Mouse (Mus musculus): Measurements from ENCODE around the gene S100a10. TPM values are rescaled to one million over a fixed set of nuclear protein-coding genes. Genes with fewer than 3 reads are reported as not detected.
"Not testable (repeated sequence)": the region's sequence is repeated elsewhere in the genome, so short reads cannot be mapped to it uniquely, and the experiment has no call there.

The S100a10 gene
- polyA plus RNA-seq, 1 experiment, result 6.5 TPM

DNA sequence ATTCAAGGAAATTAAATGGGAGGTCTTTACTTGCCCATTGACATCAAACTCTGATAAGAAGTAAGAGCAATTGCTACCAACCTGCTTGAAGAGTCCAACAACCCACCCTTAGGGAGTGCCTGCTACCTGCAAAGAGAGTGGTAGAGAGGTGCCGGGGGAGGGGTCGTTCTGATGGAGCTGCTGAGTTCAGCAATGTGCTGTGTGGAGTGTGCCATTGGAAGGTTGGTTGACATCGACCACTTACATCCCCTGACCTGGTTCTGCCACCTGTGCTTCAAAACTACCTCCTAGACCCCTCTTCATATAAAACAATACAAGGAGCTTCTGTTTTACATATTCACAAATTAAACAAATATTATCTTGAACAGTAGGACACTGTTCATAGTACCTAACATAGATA is 27.6 kb upstream of the S100a10 start:
- TF ChIP-seq CTCF (IDR thresholded peaks at IDR 0.05; ENCODE audit: control insufficient read depth, insufficient read depth, insufficient replicate concordance, low read depth, low read length), result no peak
- TF ChIP-seq POLR2A (IDR thresholded peaks at IDR 0.05; ENCODE audit: control insufficient read depth, low read depth, low read length), result no peak
- H3K36me3 ChIP-seq (ENCODE audit: control insufficient read depth, insufficient read depth, low read length), result no peaks in the 10 kb centered on the region
- H3K4me1 ChIP-seq (ENCODE audit: control insufficient read depth, insufficient read depth, low read length), result no peaks in the 10 kb centered on the region
- no peak overlapping the region for H3K27ac ChIP-seq (ENCODE audit: control insufficient read depth, insufficient read depth, low read depth, low read length)
- H3K4me3 ChIP-seq (ENCODE audit: control insufficient read depth, low read depth, low read length), result no peak overlapping the region
- H3K27me3 ChIP-seq (ENCODE audit: control insufficient read depth, insufficient read depth, low read length), result no peaks in the 10 kb centered on the region

- H3K36me3 ChIP-seq (ENCODE audit: control insufficient read depth, insufficient read depth, low read length), result no peaks in the 10 kb centered on the region
- no peak overlapping the region for H3K4me3 ChIP-seq (ENCODE audit: control insufficient read depth, low read depth, low read length)
- TF ChIP-seq CTCF (IDR thresholded peaks at IDR 0.05; ENCODE audit: control insufficient read depth, insufficient read depth, insufficient replicate concordance, low read depth, low read length) (no peak), POLR2A (IDR thresholded peaks at IDR 0.05; ENCODE audit: control insufficient read depth, low read depth, low read length) (no peak)
- H3K4me1 ChIP-seq (ENCODE audit: control insufficient read depth, insufficient read depth, low read length), result no peaks in the 10 kb centered on the region
- no peak overlapping the region for H3K27ac ChIP-seq (ENCODE audit: control insufficient read depth, insufficient read depth, low read depth, low read length)
- no peaks in the 10 kb centered on the region for H3K27me3 ChIP-seq (ENCODE audit: control insufficient read depth, insufficient read depth, low read length)
Measured at GRCm38 (mm10) chr3:93528807-93529206, 26.1 kb upstream of the S100a10 start.

- Histone ChIP-seq H3K27ac (ENCODE audit: control insufficient read depth, insufficient read depth, low read depth, low read length) (no peak overlapping the region), H3K4me3 (ENCODE audit: control insufficient read depth, low read depth, low read length) (no peak overlapping the region), H3K36me3 (ENCODE audit: control insufficient read depth, insufficient read depth, low read length) (no peaks in the 10 kb centered on the region), H3K27me3 (ENCODE audit: control insufficient read depth, insufficient read depth, low read length) (no peaks in the 10 kb centered on the region), H3K4me1 (ENCODE audit: control insufficient read depth, insufficient read depth, low read length) (no peaks in the 10 kb centered on the region)
- TF ChIP-seq CTCF (IDR thresholded peaks at IDR 0.05; ENCODE audit: control insufficient read depth, insufficient read depth, insufficient replicate concordance, low read depth, low read length) (no peak), POLR2A (IDR thresholded peaks at IDR 0.05; ENCODE audit: control insufficient read depth, low read depth, low read length) (no peak)
Measured at GRCm38 (mm10) chr3:93537068-93537576, 17.8 kb upstream of the S100a10 start.

GRCm38 (mm10) chr3:93538486-93538885 is 16.4 kb upstream of the S100a10 start:
- Histone ChIP-seq H3K27ac (ENCODE audit: control insufficient read depth, insufficient read depth, low read depth, low read length) (no peak overlapping the region), H3K27me3 (ENCODE audit: control insufficient read depth, insufficient read depth, low read length) (no peaks in the 10 kb centered on the region), H3K4me3 (ENCODE audit: control insufficient read depth, low read depth, low read length) (no peak overlapping the region), H3K36me3 (ENCODE audit: control insufficient read depth, insufficient read depth, low read length) (no peaks in the 10 kb centered on the region), H3K4me1 (ENCODE audit: control insufficient read depth, insufficient read depth, low read length) (no peaks in the 10 kb centered on the region)
- TF ChIP-seq CTCF (IDR thresholded peaks at IDR 0.05; ENCODE audit: control insufficient read depth, insufficient read depth, insufficient replicate concordance, low read depth, low read length), result no peak
- TF ChIP-seq POLR2A (IDR thresholded peaks at IDR 0.05; ENCODE audit: control insufficient read depth, low read depth, low read length), result no peak

DNA sequence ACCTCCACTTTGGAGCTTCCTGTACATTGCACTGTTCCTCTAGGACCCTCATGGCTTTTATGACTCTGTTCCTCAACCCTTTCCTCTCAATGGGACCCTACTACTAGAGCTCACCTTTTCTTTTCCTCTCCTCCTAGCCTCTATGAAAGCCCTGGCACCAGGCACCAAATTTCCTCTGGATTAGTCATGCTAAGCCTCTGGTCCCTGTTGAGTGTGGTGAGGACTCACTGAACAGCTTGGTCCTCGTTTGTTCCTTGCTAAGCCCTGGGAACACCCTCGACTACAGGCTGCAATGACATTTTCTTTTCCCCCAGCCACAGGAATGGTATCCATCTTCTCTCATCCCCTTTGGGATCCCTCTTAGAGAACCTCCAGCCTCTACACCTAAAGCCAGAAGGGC is 13.4 kb upstream of the S100a10 start:
- Histone ChIP-seq H3K27ac (ENCODE audit: control insufficient read depth, insufficient read depth, low read depth, low read length) (no peak overlapping the region), H3K27me3 (ENCODE audit: control insufficient read depth, insufficient read depth, low read length) (no peaks in the 10 kb centered on the region), H3K36me3 (ENCODE audit: control insufficient read depth, insufficient read depth, low read length) (no peaks in the 10 kb centered on the region), H3K4me1 (ENCODE audit: control insufficient read depth, insufficient read depth, low read length) (no peaks in the 10 kb centered on the region), H3K4me3 (ENCODE audit: control insufficient read depth, low read depth, low read length) (no peak overlapping the region)
- TF ChIP-seq CTCF (IDR thresholded peaks at IDR 0.05; ENCODE audit: control insufficient read depth, insufficient read depth, insufficient replicate concordance, low read depth, low read length) (no peak), POLR2A (IDR thresholded peaks at IDR 0.05; ENCODE audit: control insufficient read depth, low read depth, low read length) (no peak)

DNA sequence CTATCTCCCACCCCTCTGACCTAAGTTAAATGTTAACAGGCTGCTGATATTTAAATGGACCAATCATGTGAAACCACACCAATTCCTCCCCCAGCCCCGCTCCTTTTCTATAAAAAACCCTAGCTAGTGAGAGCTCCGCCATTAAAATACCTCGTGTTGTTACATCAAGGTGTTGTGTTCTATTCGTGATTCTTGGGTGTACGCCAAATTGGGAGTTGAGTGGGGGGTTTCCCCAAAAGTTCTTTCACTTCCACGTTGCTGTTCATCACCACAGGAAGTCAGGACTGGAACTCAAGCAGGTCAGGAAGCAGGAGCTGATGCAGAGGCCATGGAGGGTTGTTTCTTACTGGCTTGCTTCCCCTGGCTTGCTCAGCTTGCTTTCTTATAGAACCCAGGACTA is 10.7 kb upstream of the S100a10 start:
- not testable (repeated sequence) for H3K4me3 ChIP-seq (ENCODE audit: control insufficient read depth, low read depth, low read length)

DNA sequence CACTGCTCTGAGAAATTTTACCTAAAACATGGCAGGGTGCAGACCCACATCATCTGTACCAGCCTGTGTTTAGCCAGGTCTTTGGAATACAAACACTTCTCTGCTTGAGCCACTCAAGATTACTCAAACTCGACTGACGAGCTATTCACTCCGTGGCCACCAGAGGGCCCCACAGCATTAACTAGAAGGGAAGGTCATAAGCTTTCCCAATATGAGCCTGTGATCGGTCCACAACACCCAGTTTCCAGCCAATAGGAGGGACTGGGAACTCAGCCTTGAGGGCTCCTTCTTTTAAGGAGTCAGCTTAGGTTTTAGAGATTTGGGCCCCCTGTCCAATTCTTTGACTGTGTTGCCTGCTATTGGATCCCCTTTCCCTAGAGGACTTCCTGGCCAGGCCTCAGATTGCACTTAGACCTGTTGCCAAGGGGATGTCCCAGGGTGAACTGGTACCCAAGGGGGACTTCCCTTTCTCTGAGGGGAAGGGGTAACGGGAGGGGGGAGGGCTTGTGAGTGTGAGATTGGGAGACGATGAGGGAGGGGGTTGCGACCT is 7.7 kb upstream of the S100a10 start:
- no peak overlapping the region for H3K27ac ChIP-seq (ENCODE audit: control insufficient read depth, insufficient read depth, low read depth, low read length)
- no peaks in the 10 kb centered on the region for H3K27me3 ChIP-seq (ENCODE audit: control insufficient read depth, insufficient read depth, low read length)
- peaks cover 6% of the 10 kb centered on the region for H3K4me1 ChIP-seq (ENCODE audit: control insufficient read depth, insufficient read depth, low read length)
- H3K36me3 ChIP-seq (ENCODE audit: control insufficient read depth, insufficient read depth, low read length), result no peaks in the 10 kb centered on the region
- TF ChIP-seq CTCF (IDR thresholded peaks at IDR 0.05; ENCODE audit: control insufficient read depth, insufficient read depth, insufficient replicate concordance, low read depth, low read length), result peak; percentile 59; the same call in 1 of the 2 replicates
- TF ChIP-seq POLR2A (IDR thresholded peaks at IDR 0.05; ENCODE audit: control insufficient read depth, low read depth, low read length), result no peak
- H3K4me3 ChIP-seq (ENCODE audit: control insufficient read depth, low read depth, low read length), result no peak overlapping the region

More for the DNA sequence above, 10.7 kb upstream of the S100a10 start:
- not testable (repeated sequence) for H3K27ac ChIP-seq (ENCODE audit: control insufficient read depth, insufficient read depth, low read depth, low read length); H3K4me1 ChIP-seq (ENCODE audit: control insufficient read depth, insufficient read depth, low read length); H3K27me3 ChIP-seq (ENCODE audit: control insufficient read depth, insufficient read depth, low read length); H3K36me3 ChIP-seq (ENCODE audit: control insufficient read depth, insufficient read depth, low read length)

Measured in testis, adult 2 months (tissue).